Mouse (Mus musculus): Measurements from ENCODE around the gene Cpsf3.

GRCm38 (mm10) chr12:21261521-21261920 lies 23.7 kb upstream of the Cpsf3 start:
- TF ChIP-seq USF2 (conservative IDR thresholded peaks at IDR 0.05; ENCODE audit: low read depth, low read length) = no peak
- TF ChIP-seq SMC3 (IDR thresholded peaks at IDR 0.05; ENCODE audit: low read depth, low read length) = no peak
- no peak for TF ChIP-seq CTCF (conservative IDR thresholded peaks at IDR 0.05 in 1 of 2, IDR thresholded peaks at IDR 0.05 in 1 of 2; ENCODE audit: low read depth in 2 of 2, low read length in 2 of 2)
- TF ChIP-seq PAX5 (IDR thresholded peaks at IDR 0.05; ENCODE audit: low read length) = no peak
- no peak for TF ChIP-seq UBTF (IDR thresholded peaks at IDR 0.05; ENCODE audit: low read depth, low read length)
- no peak for TF ChIP-seq POLR2A (IDR thresholded peaks at IDR 0.05; ENCODE audit: low read depth, low read length)
- no peak for TF ChIP-seq ETS1 (conservative IDR thresholded peaks at IDR 0.05; ENCODE audit: low read depth, low read length)
- TF ChIP-seq NELFE (IDR thresholded peaks at IDR 0.05; ENCODE audit: low read depth, low read length) = no peak
- TF ChIP-seq USF1 (IDR thresholded peaks at IDR 0.05; ENCODE audit: low read depth, low read length) = no peak
- no peak for TF ChIP-seq MAFK (IDR thresholded peaks at IDR 0.05; ENCODE audit: insufficient replicate concordance, low read length)
- TF ChIP-seq HCFC1 (IDR thresholded peaks at IDR 0.05; ENCODE audit: low read depth, low read length) = no peak
- no peak for TF ChIP-seq CHD1 (IDR thresholded peaks at IDR 0.05; ENCODE audit: low read depth, low read length)
- no peak for TF ChIP-seq TCF12 (IDR thresholded peaks at IDR 0.05; ENCODE audit: low read depth, low read length)
- TF ChIP-seq TBP (conservative IDR thresholded peaks at IDR 0.05; ENCODE audit: low read depth, low read length) = no peak
